Mouse (Mus musculus) CH12.LX (cell line): ENCODE data around the gene Metap1.
A peak's percentile ranks its signal among the peaks of the same experiment; 100 is the strongest.

Experiments
- BHLHE40 ChIP-seq: IDR thresholded peaks from 2 replicates; pipeline ENCODE4 v1.6.1; 2011; ENCODE audit warnings: mild to moderate bottlenecking, low read depth, low read length, improper control_type of control experiment
- CHD1 ChIP-seq: IDR thresholded peaks from 2 replicates; pipeline ENCODE4 v1.6.1; 2012; ENCODE audit warnings: low read depth, low read length, improper control_type of control experiment, inconsistent platforms
- CTCF ChIP-seq, 2 experiments: IDR thresholded peaks in 1 of 2; conservative IDR thresholded peaks in 1 of 2; 2 replicates each; pipeline ENCODE4 v1.5.1; 2011 to 2012; ENCODE audit warnings: low read depth in 2 of 2, low read length in 2 of 2, improper control_type of control experiment in 1 of 2, inconsistent platforms in 1 of 2, mild to moderate bottlenecking in 1 of 2, moderate library complexity in 1 of 2
- JUN ChIP-seq: IDR thresholded peaks from 2 replicates; pipeline ENCODE4 v1.6.1; 2011; ENCODE audit warnings: low read depth, mild to moderate bottlenecking, low read length, improper control_type of control experiment, moderate library complexity; ENCODE audit not compliant: insufficient read depth
- JUND ChIP-seq: conservative IDR thresholded peaks from 2 replicates; pipeline ENCODE4 v1.6.1; 2011; ENCODE audit warnings: low read depth, low read length, improper control_type of control experiment
- PAX5 ChIP-seq: IDR thresholded peaks from 2 replicates; pipeline ENCODE4 v1.6.1; 2012; ENCODE audit warnings: low read length, inconsistent platforms, mixed read lengths
- POLR2A ChIP-seq: IDR thresholded peaks from 2 replicates; pipeline ENCODE4 v1.6.1; 2011; ENCODE audit warnings: low read depth, mild to moderate bottlenecking, improper control_type of control experiment, low read length
- RAD21 ChIP-seq: IDR thresholded peaks from 2 replicates; pipeline ENCODE4 v1.6.1; 2011; ENCODE audit warnings: low read depth, mild to moderate bottlenecking, low read length, improper control_type of control experiment, moderate library complexity
- SIN3A ChIP-seq: IDR thresholded peaks from 2 replicates; pipeline ENCODE4 v1.6.1; 2012; ENCODE audit warnings: low read length, improper control_type of control experiment, inconsistent platforms
- ZC3H11A ChIP-seq: IDR thresholded peaks from 2 replicates; pipeline ENCODE4 v1.6.1; 2012; ENCODE audit warnings: low read depth, mild to moderate bottlenecking, inconsistent platforms, low read length, improper control_type of control experiment
- ZMIZ1 ChIP-seq: IDR thresholded peaks from 2 replicates; pipeline ENCODE4 v1.6.1; 2012; ENCODE audit warnings: low read depth, mild to moderate bottlenecking, inconsistent platforms, low read length, improper control_type of control experiment
- ZNF384 ChIP-seq: IDR thresholded peaks from 2 replicates; pipeline ENCODE4 v1.6.1; 2012; ENCODE audit warnings: low read depth, low read length, improper control_type of control experiment, inconsistent platforms

- TF ChIP-seq CTCF (conservative IDR thresholded peaks at IDR 0.05 in 1 of 2, IDR thresholded peaks at IDR 0.05 in 1 of 2; ENCODE audit: low read depth in 2 of 2, low read length in 2 of 2) (no peak), PAX5 (no peak), ZC3H11A (no peak), POLR2A (no peak), CHD1 (0 out of 2 replicates have a peak, but pooled peaks have one; percentile 32), ZMIZ1 (no peak), BHLHE40 (no peak), ZNF384 (peak; percentile 51; the same call in 1 of the 2 replicates), JUND (no peak), JUN (no peak), SIN3A (no peak), RAD21 (no peak)
Observed at GRCm38 (mm10) chr3:138443465-138443771, 45.9 kb downstream of the Metap1 start.
